Mouse (Mus musculus) CD4-positive, CD25-positive, alpha-beta regulatory T cell, adult 4 months (primary cell): ENCODE results near the gene Riox1. TPM values are rescaled to one million over a fixed set of nuclear protein-coding genes. Genes with fewer than 3 reads are reported as not detected.
"Not testable (repeated sequence)": the region's sequence is repeated elsewhere in the genome, so short reads cannot be mapped to it uniquely, and the experiment has no call there.

ENCODE experiments used
- ATAC-seq: one replicate; pipeline ENCODE4 v1.8.0; 2017
- polyA plus RNA-seq, 2 experiments: library from polyadenylated mRNA; unstranded; fragments of 100-300 nt; shearing (Covaris generic); gene quantifications; one replicate each; pipeline ENCODE4 v1.2.1; 2017

Gene Riox1
- 1 to 10 TPM in 1 of 2 experiments, under 1 TPM in 1; 0.94 to 1.7 TPM for polyA plus RNA-seq

DNA sequence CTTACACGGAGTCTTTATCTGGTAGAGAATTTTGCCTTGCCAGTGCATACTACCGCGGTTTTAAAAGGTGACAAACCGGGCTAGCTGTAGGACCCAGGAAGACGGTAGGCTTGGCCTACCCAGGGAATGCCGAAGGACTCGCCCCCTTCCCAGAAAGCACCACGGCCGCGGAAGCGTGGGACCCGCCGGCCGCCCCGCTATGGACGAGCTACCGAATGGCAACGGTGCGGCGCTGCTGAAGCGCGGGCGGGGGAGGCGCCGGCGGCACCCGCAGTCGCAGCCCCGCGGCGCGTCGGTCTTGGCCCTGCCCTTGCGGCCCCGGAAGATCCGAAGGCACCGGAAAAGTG is at the start of gene Riox1:
Gene Riox1, plus strand, starts transcription at position 116 of the 347 bp plus-strand sequence.
- ATAC-seq = peak; percentile 94

DNA sequence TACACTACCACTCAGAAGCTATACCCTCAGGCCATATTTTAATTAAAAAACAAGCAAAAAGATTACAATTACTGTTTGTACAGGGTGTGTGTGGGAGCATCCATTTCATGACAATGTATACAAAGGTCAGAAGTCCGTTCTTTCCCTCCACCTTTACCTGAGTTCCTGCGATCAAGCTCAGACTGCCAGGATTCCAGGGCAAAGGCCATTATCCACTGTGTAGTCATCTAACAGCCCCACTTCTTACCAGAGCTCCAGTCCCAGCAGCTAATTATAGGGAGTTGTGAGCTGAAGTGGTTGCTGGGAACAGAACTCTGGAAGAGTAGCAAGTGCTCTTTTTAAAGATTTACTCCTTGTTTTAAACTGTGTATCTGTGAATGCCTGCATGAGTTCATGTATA is 40.0 kb upstream of the Riox1 start:
- ATAC-seq = no peak

DNA sequence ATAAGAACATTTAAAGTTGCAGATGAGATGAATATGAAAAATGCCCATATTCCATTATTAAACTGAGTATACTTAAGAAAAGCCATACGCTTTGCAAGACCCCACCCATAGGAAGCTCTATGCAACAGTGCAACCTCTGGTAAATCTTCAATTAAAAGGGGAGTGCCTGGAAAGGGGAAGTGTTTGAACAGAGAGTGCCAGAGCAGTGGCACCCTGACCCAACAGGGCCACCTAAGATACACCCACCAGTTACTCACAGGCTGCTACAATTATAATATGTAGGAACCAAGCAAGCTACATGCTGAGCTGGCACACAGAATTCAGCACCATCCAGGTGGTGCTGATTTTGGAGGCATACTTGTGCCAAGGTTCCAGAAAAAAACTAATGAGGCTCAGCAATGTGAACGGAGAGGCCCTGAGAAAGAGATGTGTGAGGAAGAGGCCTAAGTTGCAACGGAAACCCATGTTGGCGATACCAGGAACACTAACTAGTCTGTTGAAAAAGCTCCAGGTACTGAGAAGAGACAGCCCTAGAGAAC is 36.1 kb upstream of the Riox1 start:
- ATAC-seq = no peak

DNA sequence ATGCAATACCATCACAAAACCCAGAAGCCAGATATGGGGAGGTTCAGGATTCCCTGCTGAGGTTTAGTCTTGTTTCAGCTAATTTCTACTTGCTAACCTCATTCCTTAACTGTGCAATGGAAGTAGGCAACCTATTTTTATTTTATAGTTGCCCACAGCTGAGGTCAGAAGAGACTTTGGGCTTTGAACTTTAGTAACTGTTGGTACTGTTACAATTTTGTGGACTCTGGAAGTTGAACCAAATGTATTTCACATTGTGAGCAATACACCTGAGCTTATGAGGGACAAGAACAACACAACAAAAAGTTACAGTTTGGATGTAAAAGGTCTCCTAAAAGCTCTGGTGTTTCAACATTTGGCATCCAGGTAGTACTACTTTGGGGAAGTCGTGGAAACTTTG is 35.6 kb upstream of the Riox1 start:
- no peak for ATAC-seq

DNA sequence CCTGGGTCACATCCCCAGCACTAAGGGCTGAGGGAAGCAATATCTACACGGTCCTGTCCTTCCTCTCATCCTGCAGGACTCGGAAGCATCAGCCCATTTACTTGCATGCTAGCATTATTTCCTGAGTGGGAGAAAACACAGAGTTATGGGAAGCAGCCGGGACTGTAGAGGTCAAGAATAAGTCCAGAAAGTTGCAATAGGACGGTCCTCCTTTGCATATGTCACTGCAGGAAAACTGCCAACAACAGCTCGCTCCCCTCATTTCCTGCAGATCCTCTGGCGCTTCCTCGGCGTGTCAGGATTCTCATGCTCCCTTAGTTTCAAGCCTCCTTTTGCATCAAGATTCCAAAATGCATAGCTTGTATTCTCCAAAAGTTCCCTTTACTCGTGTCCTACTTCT is 33.5 kb upstream of the Riox1 start:
- ATAC-seq = no peak

DNA sequence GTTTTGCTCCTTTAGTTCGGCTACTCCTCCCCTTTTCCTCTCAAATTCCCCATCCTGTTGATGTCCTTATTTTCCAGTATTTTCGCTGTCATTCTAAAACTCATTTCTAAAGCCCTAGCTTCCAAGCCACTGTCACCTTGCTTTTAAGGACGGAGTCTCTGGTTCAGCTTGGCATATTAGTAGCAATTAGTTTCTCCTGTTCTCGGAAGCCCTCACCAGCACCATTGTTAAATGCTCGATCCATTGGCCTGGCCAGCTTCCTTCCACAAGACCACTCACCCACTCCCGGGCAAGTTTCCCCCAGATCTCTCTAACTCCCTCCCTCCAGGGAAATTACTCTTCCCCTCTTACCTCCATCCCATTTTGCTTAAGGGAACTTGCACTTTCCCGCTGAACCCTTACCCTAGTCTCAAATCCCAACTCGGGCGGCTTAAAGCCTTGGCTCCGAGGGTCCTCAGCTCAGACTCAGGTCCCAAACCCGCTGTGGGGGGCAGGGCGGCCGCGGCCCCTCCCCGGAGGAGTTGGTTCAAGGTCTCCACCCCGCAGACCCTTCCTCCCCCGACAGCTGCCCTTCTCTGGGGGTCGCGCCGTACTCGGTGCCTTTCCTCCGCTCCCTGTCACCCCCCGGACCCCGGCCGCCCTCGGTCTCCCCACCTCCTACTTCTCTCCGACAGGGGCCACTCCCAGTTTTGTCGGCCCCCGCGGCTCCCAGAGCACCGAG is 29.5 kb upstream of the Riox1 start:
- ATAC-seq = no peak

DNA sequence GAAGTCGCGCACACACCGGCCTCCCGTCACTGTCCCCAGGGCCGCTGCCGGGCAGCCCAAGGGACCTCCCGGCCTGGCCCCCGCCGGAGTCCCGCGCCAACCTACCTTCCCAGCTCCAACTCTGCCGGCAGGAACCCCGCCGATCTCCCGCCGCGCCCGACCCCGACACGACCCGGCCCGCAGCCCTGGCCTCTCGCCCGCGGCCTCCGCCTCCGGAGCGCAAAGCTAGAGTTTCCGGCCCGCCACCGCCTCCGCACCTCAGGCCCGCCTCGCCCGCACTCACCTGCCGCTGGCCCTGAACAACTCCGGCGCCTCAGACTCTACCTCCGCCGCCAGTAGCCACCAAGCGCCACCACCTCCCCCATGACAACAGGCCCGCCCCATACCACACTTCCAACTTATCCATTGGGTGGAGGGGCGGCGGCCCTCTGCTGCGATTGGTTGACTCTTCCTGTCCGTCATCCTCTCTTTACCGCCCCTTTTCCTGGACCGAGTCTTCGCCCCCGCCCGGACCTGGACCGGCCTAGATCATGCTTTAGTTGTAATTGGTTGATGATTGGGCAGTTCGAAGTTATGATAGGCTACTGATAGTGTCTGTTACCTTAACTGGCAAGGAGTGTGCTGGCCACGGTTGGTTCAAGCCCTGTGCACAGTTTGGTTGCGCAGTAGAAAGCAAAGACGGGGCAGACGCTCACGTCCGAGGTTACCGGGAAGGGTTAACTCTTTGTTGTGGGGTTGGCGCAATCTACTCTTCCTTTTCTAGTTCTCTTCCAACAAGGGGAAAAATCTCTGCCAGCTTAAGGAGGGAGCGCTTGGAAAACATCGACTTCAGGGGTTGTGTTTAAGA is 28.6 kb upstream of the Riox1 start, which contains the start of gene Numb:
Gene Numb, minus strand, starts transcription at position 400 of the 847 bp plus-strand sequence.
- peak; percentile 97 for ATAC-seq

DNA sequence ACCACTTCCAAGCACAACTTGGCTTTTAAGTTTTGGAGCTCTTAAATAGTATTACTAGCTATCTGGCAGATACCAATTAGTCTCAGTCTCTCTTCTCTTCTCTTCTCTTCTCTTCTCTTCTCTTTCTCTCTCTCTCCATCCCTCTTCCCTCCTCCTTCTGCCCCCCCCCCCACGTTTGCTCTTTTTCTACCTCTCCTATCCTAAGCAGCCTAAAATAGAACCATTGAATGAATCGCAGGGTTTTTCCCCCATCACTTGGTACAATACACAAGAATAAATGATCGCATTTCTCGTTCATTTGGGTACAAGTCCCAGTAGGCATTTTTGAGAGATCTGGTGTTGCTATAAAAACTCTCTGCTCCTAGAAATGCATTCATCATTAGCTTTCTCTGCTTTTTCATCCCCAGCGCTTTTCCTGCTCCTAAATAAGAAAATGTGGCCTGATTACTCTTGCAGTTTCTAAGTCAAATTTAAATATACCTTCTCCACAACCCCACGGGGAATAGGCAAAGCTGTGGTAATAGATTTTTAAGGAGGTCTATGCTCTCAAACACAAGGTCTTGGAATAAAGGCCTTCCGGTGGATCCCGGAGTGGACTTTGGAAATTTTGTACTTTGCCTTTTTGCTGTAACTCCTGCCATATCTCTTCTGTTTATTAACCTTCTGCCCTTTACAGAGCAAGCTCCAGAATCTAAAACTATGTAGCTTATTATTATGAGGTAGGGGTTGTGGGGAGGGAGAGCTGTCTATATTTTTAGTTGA is 27.5 kb upstream of the Riox1 start:
- no peak for ATAC-seq

DNA sequence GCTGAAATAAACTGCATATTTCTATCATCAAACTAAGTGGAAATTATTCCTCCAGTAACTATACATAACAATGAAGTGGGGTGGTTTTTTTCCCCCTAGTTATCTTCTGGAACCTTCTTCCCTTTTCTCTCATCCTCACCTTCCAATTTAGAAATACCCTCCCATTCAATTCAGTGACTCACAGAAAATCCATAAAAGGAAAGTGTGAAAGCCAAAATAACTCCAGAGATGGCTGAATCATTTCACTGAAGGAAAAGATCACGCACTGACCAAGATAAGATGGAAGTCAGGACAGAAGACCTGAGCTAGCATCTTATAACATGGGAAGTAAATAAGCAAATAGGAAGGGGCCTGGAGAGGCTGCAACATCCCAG is 26.9 kb upstream of the Riox1 start:
- no peak for ATAC-seq

DNA sequence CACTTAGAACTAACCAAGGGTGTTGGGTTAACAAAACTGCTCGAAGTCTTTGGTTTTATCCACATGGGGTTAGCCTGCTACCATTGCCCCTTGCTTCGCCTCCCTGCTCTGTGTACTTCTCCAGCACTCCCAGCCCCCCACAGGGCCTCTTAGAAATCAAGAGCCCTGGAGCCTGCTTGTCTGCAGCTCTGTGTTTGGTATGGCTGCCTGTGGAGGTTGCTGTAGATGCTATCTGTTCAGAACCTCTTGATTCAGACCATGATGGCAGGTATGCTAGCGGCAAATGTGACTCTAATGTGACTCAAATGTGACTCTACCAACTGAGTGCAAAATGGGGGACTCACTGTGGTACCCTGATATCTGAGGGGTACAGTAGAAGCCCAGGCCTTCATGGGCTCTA is 26.1 kb upstream of the Riox1 start:
- ATAC-seq = no peak

DNA sequence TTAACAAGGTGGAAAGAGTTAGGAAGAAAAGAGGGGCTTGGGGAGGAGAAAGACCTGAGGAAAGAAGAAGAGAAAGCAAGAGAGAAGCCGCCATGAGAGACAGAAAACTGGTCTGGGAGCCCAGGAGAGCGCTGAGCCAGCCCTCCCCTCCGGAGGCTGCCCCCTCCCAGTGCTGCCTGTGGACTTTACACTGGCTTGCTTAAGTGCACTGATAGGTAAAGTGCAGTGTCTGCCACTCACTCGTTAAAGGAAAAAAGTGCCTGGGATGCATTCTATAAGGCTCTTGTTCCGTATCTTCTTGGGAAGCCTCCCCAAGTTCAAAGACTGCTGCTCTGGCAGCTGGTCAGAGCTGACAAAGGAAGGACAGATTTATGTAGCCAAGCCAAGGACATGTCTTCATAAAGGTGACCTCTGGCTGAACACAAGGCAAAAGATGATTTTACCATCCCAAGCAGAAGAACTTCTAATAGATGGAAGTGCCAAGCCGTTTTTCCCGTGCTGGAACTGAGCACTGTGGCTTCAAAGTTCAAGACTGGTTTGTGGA is 25.2 kb upstream of the Riox1 start:
- ATAC-seq = no peak

DNA sequence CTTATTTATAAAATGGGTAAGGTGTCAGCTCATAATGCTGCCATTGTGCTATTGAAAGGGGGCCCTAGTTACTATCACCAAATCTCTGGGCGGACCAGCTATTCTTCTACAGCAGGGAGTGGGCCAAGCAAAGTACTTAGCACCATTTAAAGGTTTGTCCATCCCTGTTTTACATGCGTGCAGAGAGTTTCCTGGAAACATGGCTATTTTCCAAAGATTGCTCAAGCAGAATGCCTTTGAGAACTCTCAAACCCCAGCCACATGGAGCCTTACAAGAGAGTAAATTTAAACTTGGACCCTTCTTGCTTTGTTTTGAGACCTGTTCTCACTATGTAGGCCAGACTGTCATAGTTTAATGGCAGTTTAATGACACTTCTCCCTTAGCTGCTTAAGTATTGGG is 24.3 kb upstream of the Riox1 start:
- ATAC-seq = no peak

DNA sequence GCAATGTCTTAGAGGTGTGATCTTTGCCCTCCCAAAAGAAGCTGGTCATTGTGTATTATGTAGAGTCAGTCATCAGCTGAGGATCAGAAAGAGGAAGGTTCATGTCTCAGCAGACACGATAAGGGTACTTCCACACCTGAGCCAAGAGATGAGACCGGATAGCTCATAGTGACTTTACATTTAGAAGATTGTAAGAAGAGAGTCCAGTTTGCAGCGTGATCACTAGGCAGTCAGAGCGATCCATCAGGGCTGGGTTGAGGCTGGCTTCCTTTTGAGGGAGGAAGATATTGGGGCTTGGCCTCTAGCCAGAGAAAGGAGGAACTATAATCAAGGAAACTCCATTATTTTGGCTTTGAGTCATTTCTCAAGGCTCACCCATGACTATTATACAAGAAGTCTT is 22.7 kb upstream of the Riox1 start:
- no peak for ATAC-seq

DNA sequence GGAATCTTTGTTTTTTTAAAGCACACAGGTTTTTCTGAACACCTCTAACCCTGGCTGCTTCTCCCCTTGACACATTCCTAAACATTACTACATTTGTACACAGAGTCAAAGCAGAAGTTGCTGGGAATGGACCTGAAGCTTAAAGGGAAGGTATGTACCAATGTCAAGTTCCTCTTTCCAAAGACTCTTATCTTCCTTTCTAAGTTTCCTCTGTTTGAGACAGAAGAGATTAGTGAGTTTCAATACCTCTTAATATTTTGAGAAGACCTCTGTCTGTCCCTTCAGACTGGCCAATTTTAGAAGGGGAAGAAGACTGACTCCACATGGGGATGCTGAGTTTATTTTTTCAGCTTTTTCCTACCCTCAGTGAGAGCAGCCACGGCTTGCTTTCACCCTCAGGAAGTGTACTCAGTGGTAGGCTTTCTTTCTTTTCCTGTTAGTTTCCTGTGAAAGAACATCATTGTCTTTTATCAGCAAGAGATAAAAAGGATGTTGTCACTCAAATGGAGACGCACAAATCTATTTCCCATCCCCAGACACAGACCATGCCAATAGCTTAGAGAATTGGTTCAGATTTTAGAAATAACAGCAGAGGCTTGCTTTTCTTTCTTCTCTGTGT is 21.1 kb upstream of the Riox1 start:
- ATAC-seq = peak; percentile 93

DNA sequence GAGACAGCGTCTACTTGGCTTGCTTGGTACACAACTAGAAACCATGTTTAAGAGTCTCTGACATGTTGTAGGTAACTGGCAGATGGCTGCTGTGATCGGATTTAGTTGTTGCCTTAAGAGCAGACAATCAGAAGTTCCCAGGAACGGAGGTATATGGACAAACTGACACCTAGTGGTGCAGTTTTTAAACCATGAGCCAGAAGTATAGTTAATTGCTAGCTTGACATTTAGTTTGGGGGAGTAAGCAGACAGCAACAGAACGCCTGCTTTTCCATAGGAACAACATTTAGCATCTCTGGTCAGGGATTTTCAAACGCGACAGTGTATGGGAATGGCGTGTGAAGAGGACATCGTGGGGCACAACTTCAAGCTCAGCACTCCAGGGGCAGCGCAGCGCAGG is 12.8 kb upstream of the Riox1 start:
- ATAC-seq = no peak

DNA sequence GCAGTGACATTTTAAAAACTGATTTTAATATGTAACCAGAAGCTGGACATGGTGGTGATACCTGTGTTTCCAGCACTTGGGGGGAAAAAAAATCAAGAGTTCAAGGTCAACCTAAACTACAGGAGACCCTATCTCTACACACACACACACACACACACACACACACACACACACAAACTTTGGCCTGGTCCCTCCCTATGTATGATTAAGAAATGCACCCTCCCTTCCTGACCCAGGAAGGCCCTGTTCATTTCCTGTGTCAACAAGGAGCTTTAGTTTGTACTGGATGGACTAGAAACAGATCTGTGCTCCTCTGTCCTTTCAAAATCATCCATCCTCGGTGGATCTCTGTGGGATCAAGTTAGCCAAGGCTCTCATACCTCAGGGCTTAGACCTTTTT is 11.8 kb upstream of the Riox1 start:
- not testable (repeated sequence) for ATAC-seq

DNA sequence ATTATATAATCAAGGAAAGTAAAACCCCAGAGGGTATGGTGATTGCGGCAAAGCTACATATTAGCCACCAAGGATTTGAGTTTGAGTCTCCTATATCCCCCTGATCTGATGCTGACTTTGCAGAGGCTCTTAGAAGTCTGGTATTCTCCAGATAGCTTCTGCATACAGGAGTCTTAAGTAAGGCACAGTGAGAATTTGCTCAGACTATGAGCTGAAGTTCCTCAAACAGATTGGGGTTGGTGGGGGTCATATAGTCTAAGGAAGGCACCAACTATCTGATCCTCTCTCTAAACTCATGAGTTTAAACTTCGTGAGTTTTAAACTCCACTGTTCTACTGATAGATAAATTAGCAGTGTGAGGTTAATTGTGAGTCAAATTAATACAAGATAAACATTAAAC is 11.1 kb upstream of the Riox1 start:
- no peak for ATAC-seq

DNA sequence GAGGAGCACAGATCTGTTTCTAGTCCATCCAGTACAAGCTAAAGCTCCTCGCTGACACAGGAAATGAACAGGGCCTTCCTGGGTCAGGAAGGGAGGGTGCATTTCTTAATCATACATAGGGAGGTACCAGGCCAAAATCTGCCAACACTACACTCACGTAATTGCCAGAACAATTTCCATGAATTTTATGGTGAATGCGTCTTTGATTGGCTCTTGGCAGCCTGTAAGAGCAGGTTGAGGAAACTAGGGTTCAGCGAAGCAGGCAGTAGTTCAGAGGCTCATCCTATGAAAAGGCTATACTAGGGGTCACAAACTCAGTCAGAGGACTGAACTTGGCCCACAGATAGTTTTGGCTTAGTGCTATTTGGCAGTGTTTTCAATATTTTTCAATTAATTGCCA is 10.4 kb upstream of the Riox1 start:
- no peak for ATAC-seq

DNA sequence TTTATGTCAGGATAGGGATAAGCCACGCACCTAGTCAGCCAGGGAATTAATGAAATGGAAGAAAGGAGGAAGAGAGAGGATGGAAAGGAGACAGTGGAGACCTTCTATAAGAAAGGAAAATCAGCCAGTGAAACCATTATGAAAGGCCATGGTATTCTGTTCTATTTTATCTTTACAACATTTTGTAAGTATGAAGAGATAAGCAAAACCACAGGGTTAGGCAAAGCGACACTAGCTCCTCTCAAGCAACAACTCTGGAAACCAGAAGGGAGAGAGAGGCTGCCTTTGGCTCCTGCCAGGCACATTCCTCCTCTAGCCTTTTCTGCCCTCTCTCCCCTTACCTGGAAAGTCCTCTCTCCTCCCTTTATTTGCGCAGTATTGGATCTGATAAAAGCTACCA is 8.5 kb upstream of the Riox1 start:
- ATAC-seq = no peak

DNA sequence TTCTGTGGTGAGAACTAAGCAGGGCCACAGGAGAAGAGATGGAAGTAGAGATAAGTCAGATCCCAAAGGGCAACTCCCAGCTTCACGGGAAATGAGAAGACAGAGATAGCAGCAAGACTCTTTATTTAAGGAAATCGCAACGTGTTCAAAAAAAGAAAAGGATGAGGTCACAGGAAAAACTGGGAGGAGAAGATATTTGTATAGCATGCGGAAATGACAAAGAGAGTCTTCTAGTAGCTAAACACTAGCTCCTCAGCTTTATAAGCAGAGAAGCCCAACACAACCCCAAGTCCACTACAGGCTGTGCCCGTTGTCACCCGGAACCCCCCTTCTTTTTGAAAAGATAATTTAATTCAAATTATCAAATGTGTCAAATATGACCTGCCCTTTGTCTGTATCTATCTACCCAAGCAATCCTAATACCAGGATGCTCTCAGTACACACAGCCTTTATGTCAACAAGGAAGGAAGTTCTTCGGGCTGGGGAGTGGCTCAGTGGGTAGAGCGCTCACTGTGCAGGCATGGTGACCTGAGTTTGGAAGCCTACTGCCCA is 3.1 kb upstream of the Riox1 start:
- ATAC-seq = no peak

DNA sequence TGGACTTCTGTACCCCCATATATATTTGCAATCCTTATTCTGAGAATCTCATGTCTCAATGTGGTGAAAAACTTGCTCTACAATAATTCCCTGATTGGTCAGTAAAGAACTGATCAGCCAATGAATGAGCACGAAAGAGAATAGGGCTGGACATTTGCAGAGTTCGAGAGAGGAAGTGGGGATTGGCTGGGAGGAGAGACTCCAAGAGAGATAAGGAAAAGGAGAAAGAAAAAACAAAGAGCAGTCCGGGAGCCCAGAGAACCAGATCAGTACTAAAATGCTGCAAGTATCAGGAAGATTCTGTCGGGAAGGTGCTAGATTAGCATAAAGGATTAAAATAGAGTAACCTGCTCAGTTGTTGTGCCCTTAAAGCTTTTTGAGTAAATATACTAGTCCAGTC is 1.4 kb upstream of the Riox1 start:
- ATAC-seq = no peak
